Mouse (Mus musculus): ENCODE data around the gene Adk.
"Not testable (repeated sequence)": the region's sequence is repeated elsewhere in the genome, so short reads cannot be mapped to it uniquely, and the experiment has no call there.

The Adk gene

DNA sequence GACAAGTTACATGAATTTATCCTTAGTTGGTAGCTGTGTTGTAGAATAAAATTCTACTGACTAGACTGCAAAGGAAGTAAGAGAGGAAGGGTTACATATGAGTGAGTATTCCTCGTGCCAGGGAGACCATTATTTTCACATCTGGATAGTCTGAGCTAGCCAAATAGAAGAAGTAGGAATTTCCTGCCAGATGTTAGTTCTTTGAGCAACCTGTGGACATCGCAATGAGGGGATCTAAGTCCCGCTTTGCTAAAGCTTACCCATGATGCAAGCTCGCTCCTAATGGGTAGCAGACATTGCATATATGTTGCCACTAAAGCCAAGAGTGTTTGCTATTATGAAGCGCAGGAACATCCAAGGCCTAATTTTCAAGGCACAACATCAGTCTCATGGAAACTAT is 381.6 kb downstream of the Adk start:
- DNase-seq (ENCODE audit: low read depth, low spot score) = no peak

DNA sequence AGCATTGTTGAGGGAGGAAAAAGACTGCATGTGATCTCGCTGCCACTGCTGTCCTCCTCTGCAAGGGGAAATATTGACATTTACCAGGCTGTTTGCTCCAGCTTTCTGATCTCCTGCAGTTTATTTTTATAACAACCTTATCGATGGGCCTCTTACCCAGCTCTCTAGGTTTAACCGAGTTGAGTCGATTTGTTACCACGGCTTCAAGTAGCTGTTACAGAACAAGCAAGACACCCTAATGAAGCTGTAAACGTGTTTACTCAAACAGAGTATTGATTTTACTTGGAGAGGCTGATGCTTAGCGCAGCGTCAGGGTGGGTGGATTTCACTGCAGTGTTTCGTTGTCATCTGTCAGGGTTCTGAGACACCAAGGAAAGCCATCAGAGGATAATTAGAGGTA is 382.3 kb downstream of the Adk start:
- no peak for DNase-seq (ENCODE audit: low read depth, low spot score)

DNA sequence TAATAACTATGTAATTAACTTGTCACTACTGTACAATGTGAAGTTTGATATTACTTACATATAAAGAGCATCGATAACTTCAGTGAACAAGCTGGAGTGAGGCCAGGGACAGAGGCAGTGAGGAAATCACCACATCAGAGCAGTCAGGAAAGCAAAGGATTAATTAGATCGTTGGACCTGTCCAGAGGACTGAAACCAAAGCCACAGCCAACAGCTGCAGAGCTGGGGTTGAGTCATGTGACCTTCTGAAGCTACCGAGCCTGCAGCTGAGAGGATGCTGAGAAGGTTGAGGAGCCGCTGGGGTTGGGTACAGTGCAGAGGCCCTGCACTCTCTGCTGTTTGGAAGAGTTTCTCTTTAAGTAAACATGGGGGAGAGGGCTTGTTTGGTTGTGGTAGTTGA is 387.4 kb downstream of the Adk start:
- DNase-seq (ENCODE audit: low read depth, low spot score) = no peak

DNA sequence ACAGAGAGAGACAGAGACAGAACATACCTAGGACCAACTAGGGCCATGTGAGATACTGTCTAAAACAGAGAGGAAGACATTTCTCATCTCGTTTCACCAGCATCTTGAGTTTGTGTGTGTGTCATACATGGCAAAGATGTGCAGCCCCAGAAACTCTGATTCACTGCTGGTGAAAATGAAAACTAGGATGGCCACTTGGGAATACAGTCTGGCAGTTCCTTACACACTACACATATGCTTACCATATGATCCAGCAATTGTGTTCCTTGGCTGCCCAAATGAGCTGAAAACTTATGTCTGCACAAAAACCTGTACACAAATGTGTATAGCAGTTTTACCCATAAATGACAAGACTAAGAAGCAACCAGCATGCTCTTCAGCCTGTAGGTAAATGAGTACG is 388.2 kb downstream of the Adk start:
- no peak for DNase-seq (ENCODE audit: low read depth, low spot score)

DNA sequence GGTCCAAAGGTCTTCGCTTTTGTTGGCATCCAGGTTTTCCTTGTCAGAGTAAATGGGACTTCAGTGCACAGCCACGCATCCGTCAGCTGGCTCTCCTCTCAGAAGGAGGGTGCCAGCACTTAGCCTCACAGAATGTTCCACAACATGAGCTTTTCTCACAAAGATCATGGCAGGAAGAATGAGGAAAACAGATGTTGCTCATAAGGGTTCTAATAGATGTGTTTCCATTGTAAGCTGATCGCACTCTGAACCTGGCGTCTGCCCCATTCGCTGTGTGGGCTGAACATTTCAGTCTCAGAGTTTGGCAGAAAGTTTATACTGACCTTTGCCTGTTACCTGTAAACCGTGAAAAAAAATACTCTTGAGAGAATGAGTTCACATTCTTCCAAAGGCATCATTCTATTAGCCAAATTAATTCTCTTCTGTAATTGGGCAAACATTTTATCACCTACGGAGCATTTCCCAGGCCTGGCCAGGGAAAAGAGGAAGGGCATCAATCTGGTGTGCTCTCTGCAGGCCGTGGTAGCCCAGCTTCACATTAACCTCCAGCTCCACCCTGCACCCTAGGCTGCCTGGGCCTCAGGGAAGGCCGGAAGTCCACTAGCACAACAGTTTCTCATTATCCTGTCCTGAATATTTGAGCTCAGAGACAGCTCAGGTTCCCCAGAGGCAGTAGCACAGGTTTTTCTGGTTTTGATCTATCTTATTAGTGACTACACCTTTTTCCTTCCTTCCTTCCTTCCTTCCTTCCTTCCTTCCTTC is 389.6 kb downstream of the Adk start:
- peak; percentile 27 for DNase-seq (ENCODE audit: low read depth, low spot score)

DNA sequence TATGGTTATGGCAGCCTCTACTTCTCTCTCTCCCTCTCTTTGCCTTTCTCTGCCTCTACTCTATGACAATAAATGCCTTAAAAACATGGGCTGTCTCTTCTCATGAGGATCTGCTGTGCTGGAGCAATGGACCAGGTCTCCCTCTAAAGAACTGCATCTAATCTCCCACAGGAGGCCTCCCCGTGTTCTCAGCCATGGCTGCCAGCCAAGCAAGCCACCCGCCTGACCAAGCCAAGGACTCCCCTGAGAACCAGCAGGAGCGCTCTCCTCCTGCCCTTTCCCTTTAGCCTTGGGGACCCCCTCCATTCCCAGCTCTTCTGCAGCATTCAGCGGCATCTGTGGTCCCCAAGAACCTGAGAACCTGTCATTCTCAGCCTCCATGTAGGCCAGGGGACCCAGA is 400.2 kb downstream of the Adk start:
- DNase-seq (ENCODE audit: low read depth, low spot score) = no peak

DNA sequence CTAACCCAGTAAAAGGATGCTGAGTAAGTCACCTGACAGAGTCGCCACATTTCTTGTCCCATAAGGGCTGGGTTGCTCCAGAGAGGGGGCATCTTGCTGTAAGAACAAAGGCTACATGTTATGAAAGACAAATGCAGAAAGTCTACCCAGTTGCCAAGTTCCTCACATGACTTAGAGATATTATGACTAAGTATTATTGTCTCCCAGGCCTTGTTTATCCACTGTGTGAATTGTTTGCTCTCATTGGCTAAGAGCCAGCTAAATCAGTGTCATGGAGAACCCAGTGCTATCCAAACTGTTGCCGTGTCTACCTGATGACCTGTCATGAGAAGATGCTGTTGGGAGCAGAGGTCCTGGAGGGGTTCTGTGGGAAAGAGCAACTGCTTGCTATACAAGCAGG is 401.5 kb downstream of the Adk start:
- DNase-seq (ENCODE audit: low read depth, low spot score) = no peak

DNA sequence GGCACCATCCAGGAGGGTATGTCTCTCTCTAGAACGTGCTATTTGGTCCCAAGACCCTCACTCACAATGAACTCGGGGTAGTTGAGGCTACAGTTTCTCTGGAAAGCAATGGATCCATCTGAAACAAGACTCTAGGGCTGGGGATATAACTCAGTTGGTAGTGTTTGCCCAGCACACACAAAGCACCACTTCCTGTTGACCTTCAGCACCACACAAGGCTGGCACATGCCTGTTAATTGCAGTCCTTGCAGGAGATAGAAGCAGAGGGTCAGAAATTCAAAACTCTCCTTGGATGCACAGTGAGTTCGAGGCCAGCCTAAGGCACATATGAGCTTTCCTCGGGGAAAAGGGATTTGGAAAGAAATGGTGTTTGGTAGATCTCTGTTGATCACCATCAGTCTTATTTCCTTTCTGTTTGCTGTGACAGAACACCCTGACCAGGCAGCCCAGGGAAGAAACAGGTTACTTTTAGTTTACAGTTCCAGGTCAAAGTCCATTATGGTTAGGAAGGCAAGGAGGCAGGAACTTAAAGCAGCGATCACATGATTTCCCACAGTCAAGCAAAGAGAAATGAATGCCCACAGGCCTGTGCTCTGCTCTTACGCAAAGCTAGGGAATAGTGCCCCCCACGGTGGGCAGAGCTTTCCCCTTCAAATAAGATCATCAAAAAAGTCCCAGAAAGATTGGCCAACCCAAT is 403.4 kb downstream of the Adk start:
- DNase-seq (ENCODE audit: low read depth, low spot score) = no peak

DNA sequence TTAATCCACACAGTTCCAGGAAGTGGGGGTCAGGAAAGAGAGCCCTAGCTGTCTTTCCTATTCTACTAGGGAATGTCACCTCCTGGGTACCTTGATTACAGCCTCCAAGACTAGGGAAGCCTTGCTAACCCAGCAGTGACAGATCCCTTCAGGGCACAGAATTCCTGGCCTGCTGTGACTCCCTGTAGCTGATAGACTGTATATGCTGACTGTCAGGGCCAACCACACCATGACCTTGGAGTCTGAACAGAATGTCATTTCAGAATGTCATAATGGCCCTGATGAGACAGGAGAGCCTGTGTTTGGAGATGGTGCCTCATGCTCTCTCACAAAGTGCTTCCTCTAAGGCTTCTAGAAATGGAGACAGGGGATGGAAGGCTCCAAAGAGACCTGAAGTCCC is 404.2 kb downstream of the Adk start:
- DNase-seq (ENCODE audit: low read depth, low spot score) = no peak

DNA sequence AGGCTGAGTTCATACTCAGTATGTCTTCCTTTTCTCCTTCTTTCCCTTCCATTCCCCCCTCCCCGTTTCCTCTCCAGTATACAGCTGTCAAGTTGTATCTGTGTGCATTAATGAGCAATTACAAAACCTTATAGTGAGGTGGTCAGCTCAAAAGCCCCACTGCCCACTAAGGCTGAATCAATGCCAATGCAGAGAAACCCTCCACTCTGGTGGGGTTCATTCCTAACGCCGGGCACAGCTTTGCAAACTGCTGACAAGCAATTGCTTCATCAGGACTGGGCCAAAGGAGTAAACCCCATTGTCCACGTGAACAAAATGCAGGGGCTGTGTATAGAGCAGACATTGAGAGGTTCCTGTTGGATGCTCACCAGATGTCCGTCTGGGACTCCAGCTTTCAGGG is 405.5 kb downstream of the Adk start:
- DNase-seq (ENCODE audit: low read depth, low spot score) = no peak

DNA sequence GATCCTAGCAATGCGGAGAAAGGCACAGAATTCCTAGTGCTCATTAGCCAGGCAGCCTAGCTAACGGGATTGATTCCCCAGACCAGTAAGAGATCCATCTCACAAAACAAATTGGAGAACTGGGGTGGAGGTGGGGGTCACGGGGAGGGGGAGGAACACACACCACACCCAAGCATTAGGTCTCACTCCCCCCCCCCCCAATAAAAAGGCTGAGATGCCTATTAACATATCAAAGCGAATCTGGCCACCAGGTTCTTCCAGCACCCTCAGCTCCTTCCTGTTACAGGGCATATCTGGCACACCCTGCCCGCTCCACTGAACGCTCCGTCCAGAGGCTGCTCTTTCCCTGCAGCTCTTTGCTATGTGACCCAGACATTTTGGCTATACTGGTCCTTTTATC is 406.3 kb downstream of the Adk start:
- DNase-seq (ENCODE audit: low read depth, low spot score) = no peak

DNA sequence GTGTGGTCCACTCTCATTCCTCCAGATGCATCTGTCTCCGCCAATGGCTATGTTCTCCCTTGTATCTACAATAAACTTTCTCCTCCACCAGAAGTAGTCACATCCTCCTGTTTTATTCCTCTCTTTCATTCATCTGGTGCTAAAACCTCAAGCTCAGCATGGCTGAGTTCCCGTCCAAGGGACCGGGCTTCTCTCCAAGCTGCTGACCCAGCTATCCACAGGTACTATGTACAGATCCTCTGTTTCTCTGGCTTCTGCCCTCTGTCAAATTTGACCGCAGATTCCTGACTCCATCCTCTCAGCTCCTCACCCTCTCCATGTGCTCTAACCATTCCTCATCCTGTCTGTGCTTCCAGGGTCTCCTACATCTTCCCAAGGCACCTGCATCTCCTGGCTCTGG is 406.8 kb downstream of the Adk start:
- DNase-seq (ENCODE audit: low read depth, low spot score) = no peak

DNA sequence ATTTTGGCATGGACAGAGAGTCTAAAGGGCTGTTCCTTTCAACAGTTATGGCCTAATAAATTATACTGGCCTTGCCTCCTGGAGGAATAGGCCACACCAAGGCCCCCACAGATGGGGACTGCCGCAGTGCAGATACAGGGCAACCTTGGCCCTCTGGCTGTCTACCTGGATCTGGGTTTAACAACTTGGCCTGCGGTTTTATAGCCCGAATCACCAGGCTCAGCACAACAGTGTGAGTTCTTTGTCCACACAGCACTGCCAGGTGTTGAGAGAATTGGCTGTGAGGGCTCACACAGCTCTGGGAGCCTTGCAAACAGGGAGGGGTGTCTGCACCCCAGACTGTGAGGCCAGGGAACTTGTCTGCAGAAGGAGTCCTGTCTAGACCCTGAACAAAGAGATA is 410.0 kb downstream of the Adk start:
- DNase-seq (ENCODE audit: low read depth, low spot score) = peak; percentile 24

DNA sequence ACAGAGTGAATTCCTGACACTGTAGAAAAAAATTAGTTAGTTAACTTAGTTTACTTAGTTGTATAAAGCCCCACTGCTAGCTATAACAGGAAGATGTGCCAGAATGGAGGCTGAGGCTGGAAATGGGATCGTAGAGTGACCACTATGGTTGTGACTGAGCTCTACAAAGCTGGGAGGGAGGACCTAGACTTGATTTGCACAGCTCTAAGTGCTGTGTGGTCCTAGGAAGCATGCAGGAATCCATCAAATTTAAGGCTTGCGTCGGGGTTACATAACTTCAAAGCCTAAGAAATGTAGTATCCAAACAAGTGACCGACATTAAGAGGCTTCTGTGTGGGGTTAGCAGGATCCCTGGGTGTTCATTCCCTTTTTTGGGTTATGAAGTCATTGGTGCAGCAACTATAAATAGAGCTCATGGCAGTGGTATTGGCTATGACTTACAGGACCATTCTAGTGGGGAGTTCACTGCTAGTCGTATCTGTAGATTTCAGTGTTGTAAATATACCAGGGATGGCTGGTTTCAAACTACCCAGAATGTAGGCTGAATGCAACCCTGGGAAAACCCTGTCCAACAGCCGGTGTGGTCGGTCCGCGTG is 410.8 kb downstream of the Adk start:
- DNase-seq (ENCODE audit: low read depth, low spot score) = no peak

DNA sequence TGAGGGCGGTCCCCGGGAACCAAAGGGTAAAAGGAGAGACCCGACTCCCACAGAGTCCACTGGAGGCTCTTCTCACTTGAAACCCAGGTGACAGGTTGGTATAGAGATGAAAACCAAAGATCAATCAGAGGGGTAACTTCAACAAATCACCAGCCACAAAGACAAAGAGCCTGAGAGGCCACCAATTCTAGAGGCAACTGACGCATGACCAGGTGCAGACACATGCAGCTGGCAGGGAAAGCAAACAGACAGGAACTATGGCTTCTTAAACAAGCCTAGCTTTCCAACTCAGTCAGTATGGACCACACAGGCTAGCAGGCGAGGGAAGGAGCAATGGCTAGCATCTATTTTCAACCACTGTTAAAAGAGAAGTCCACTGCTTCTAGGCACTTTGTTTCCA is 418.0 kb downstream of the Adk start:
- no peak for DNase-seq (ENCODE audit: low read depth, low spot score)

DNA sequence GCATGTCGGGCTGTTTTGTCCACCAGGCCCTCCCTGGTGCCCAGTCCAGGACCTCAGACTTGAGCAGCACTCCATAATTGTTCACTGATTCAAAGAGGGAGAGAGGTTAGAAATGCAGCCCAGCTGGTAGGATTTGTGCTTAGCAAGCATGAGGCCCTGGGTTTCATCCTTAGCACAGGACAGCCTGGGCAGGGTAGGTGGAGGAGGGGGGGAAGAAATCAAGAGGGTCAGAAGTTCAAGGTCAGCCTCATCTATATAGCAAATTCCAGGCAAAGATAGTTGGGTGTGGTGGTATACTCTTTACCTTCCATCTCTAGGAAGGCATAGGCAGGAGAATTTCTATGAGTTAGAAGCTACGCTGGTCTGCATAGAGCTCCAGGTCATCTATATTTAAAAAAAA is 419.6 kb downstream of the Adk start:
- DNase-seq (ENCODE audit: low read depth, low spot score) = no peak

DNA sequence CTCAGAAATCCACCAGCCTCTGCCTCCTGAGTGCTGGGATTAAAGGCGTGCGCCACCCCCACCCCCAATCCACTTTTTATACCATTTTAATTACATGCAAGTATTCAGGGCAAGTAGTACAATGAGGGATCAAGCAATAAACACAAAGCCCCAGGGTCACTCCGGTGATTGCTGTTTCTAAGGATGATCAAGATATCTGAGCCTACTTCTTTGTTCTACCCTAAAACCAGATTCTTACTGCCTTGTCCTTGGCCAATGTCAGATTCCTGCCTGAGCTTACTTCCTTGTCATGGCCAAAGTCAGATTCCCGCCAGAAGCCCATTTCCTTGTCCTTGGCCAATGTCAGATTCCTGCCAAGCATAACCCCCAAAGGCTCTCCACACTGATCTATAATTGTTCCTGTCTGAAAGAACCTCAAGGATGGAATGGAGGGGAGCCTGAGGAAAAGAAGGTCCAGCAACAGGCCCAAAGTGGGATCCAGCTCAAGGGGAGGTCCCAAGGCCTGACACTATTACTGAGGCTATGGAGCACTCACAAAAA is 422.3 kb downstream of the Adk start:
- not testable (repeated sequence) for DNase-seq (ENCODE audit: low read depth, low spot score)

DNA sequence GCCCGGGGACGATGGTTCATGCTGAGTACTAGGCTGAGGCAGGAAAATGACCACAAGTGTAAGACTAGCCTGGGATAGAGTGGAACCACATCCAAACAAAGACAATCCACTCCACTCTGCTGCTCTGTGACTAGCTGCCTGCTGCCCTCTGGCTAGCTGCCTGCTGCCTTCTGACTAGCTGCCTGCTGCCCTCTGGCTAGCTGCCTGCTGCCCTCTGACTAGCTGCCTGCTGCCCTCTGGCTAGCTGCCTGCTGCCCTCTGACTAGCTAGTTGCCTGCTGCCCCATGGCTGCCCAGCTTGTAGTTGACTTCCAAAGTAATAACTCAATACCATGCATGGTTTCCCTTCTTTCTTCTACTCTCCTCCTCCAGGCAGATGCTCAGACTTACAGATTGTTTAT is 424.8 kb downstream of the Adk start:
- DNase-seq (ENCODE audit: low read depth, low spot score) = no peak

DNA sequence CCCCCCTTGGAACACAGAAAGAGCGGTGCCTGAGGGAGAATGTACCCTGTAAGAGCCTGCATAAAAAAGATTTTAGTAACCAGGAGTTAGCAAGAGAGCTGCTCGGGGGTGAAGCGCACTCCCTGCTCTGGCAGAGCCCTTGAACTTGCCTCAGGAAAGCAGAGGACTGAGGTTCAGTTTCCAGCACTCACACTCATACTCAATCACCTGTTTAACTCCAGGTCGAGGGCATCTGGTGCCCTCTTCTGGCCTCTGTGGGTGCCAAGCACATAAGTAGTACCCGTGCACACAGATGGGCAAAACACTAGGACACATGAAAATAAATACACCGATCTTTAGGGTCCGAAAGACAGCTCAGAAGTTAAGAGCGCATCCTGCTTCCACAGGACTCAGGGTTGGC is 427.2 kb downstream of the Adk start:
- DNase-seq (ENCODE audit: low read depth, low spot score) = no peak

DNA sequence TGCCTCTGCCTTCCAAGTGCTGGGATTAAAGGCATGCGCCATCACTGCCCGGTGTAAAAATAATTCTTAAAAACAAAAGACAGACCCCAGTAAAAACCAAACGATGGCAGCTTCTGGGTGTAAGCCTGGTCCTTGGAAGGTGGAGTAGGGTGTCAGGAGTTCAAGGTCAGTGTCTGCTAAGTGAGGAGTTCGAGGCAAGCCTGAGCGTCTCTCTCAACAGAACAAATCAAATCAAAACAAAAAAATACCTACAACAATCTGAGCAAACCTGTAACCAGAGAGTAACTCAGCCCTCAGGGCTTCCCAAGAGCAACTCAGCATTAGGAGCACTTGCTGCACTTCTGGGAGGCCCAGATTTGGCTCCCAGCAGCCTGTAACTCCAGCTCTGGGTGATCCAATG is 427.8 kb downstream of the Adk start:
- DNase-seq (ENCODE audit: low read depth, low spot score) = no peak

DNA sequence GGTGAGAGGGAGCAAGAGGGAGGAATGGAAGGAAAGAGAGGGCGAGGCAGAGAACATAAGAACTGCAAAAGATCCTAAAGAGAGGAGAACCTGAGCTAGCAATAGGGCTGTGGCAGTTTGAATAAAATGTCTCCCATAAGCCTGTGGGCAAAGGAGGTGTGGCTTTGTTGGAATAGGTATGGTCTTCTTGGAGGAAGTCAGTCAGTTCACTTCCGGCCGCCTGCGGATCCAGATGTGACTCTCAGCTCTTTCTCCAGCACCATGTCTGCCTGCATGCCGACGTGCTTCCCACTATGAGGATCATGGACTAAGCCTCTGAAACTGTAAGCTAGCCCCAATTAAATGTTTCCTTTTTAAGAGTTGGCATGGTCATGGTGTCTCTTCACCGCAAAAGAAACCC is 428.9 kb downstream of the Adk start, which contains the start of gene Kat6b:
Kat6b (plus strand) TSS at position 204 of the 400 bp plus-strand sequence.
- DNase-seq (ENCODE audit: low read depth, low spot score) = no peak

DNA sequence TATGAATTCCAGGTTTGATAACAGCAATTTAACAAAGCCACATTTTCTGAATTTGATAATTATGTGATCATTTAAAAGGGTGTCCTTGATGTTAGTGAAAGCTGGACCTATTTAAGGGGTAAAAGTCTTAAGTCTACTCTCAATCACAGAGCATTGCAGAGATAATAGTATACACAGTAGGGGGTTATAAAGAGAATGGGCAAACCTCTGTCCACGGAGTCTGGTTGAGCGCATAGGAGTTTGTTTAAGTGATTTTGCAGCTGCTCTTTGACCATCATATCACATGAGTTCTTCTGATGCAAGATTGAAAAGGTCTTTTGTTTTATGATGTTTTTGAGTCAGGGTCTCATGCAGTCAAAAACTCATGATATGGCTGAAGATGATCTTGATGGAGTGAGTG is 431.8 kb downstream of the Adk start:
- no peak for DNase-seq (ENCODE audit: low read depth, low spot score)

DNA sequence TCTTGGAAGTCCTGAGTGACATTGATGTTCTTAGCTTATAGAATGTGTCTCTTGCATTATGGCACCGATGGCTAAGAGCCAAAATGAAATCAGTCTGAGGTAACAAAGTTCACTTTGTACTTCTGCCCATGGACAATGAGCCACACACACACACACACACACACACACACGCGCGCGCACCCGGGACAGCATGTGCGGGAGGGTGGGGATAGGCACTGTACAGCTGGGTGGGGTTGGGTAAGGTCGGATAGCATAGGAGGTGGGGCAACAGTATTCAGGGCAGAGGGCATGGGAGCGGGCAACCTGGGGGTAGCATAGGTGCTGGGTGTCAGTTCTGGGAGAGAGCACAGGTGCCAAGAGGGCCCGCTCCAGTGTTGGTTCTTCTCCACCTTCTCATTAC is 432.3 kb downstream of the Adk start:
- DNase-seq (ENCODE audit: low read depth, low spot score) = no peak

All from embryo, embryonic 11.5 days (tissue).